Mouse (Mus musculus): ENCODE results near the gene Nfib. TPM values are rescaled to one million over a fixed set of nuclear protein-coding genes. Genes with fewer than 3 reads are reported as not detected.
A peak's percentile ranks its signal among the peaks of the same experiment; 100 is the strongest.

Gene Nfib
- total and polyA plus RNA-seq, 2 experiments: 16.4 to 50.0 TPM

GRCm38 (mm10) chr4:82458895-82459294 lies 246.7 kb downstream of the Nfib start:
- Histone ChIP-seq H3K36me3 (ENCODE audit: control insufficient read depth, insufficient read depth, low read length) (no peaks in the 10 kb centered on the region), H3K79me2 (ENCODE audit: control insufficient read depth, insufficient read depth, low read length) (peaks cover 52% of the 10 kb centered on the region), H3K27me3 (ENCODE audit: control insufficient read depth, insufficient read depth, low read length) (no peaks in the 10 kb centered on the region), H3K4me1 (ENCODE audit: control insufficient read depth, insufficient read depth, low read length) (peaks cover 22% of the 10 kb centered on the region), H3K27ac (replicated peaks; ENCODE audit: insufficient read depth, low read depth, low read length) (peak overlapping the region; percentile 73; the same call in 1 of the 2 replicates), H3K4me3 (ENCODE audit: insufficient read depth, low read depth, low read length) (no peak overlapping the region), H3K9ac (ENCODE audit: low read depth, low read length) (no peak overlapping the region)
- TF ChIP-seq POLR2A (IDR thresholded peaks at IDR 0.05; ENCODE audit: extremely low read depth, insufficient read depth, low read length): no peak
- TF ChIP-seq CTCF (IDR thresholded peaks at IDR 0.05; ENCODE audit: low read depth, low read length): no peak
- no peak for DNase-seq (ENCODE audit: extremely low read depth, low read depth, low spot score)
- 95% methylated on average over 10 of the region's 10 CpGs for WGBS

GRCm38 (mm10) chr4:82456908-82457307 lies 248.6 kb downstream of the Nfib start:
- TF ChIP-seq POLR2A (IDR thresholded peaks at IDR 0.05; ENCODE audit: extremely low read depth, insufficient read depth, low read length): no peak
- TF ChIP-seq CTCF (IDR thresholded peaks at IDR 0.05; ENCODE audit: low read depth, low read length): no peak
- no peak overlapping the region for H3K9ac ChIP-seq (ENCODE audit: low read depth, low read length)
- H3K27ac ChIP-seq (replicated peaks; ENCODE audit: insufficient read depth, low read depth, low read length): no peak overlapping the region
- 80% methylated on average over 5 of the region's 5 CpGs for WGBS
- peaks cover 52% of the 10 kb centered on the region for H3K79me2 ChIP-seq (ENCODE audit: control insufficient read depth, insufficient read depth, low read length)
- no peaks in the 10 kb centered on the region for H3K27me3 ChIP-seq (ENCODE audit: control insufficient read depth, insufficient read depth, low read length)
- H3K4me1 ChIP-seq (ENCODE audit: control insufficient read depth, insufficient read depth, low read length): peaks cover 34% of the 10 kb centered on the region
- no peak for DNase-seq (ENCODE audit: extremely low read depth, low read depth, low spot score)
- H3K36me3 ChIP-seq (ENCODE audit: control insufficient read depth, insufficient read depth, low read length): no peaks in the 10 kb centered on the region
- no peak overlapping the region for H3K4me3 ChIP-seq (ENCODE audit: insufficient read depth, low read depth, low read length)

GRCm38 (mm10) chr4:82456323-82456713 lies 249.2 kb downstream of the Nfib start:
- no peaks in the 10 kb centered on the region for H3K27me3 ChIP-seq (ENCODE audit: control insufficient read depth, insufficient read depth, low read length)
- H3K36me3 ChIP-seq (ENCODE audit: control insufficient read depth, insufficient read depth, low read length): no peaks in the 10 kb centered on the region
- no peak overlapping the region for H3K27ac ChIP-seq (replicated peaks; ENCODE audit: insufficient read depth, low read depth, low read length)
- peaks cover 53% of the 10 kb centered on the region for H3K79me2 ChIP-seq (ENCODE audit: control insufficient read depth, insufficient read depth, low read length)
- H3K4me1 ChIP-seq (ENCODE audit: control insufficient read depth, insufficient read depth, low read length): peaks cover 34% of the 10 kb centered on the region
- no peak for DNase-seq (ENCODE audit: extremely low read depth, low read depth, low spot score)
- WGBS: 43% methylated on average over 3 of the region's 3 CpGs
- TF ChIP-seq POLR2A (IDR thresholded peaks at IDR 0.05; ENCODE audit: extremely low read depth, insufficient read depth, low read length) (no peak), CTCF (IDR thresholded peaks at IDR 0.05; ENCODE audit: low read depth, low read length) (no peak)
- H3K9ac ChIP-seq (ENCODE audit: low read depth, low read length): no peak overlapping the region
- no peak overlapping the region for H3K4me3 ChIP-seq (ENCODE audit: insufficient read depth, low read depth, low read length)

GRCm38 (mm10) chr4:82455617-82456322 lies 249.8 kb downstream of the Nfib start:
- Histone ChIP-seq H3K4me1 (ENCODE audit: control insufficient read depth, insufficient read depth, low read length) (peaks cover 32% of the 10 kb centered on the region), H3K36me3 (ENCODE audit: control insufficient read depth, insufficient read depth, low read length) (no peaks in the 10 kb centered on the region), H3K79me2 (ENCODE audit: control insufficient read depth, insufficient read depth, low read length) (peaks cover 51% of the 10 kb centered on the region), H3K4me3 (ENCODE audit: insufficient read depth, low read depth, low read length) (no peak overlapping the region), H3K27ac (replicated peaks; ENCODE audit: insufficient read depth, low read depth, low read length) (no peak overlapping the region), H3K9ac (ENCODE audit: low read depth, low read length) (no peak overlapping the region), H3K27me3 (ENCODE audit: control insufficient read depth, insufficient read depth, low read length) (no peaks in the 10 kb centered on the region)
- TF ChIP-seq POLR2A (IDR thresholded peaks at IDR 0.05; ENCODE audit: extremely low read depth, insufficient read depth, low read length) (no peak), CTCF (IDR thresholded peaks at IDR 0.05; ENCODE audit: low read depth, low read length) (no peak)
- DNase-seq (ENCODE audit: extremely low read depth, low read depth, low spot score): no peak
- 91% methylated on average over 8 of the region's 8 CpGs for WGBS

GRCm38 (mm10) chr4:82454989-82455388 lies 250.6 kb downstream of the Nfib start:
- Histone ChIP-seq H3K4me3 (ENCODE audit: insufficient read depth, low read depth, low read length) (no peak overlapping the region), H3K79me2 (ENCODE audit: control insufficient read depth, insufficient read depth, low read length) (peaks cover 52% of the 10 kb centered on the region), H3K9ac (ENCODE audit: low read depth, low read length) (no peak overlapping the region), H3K36me3 (ENCODE audit: control insufficient read depth, insufficient read depth, low read length) (no peaks in the 10 kb centered on the region), H3K27me3 (ENCODE audit: control insufficient read depth, insufficient read depth, low read length) (no peaks in the 10 kb centered on the region), H3K4me1 (ENCODE audit: control insufficient read depth, insufficient read depth, low read length) (peaks cover 28% of the 10 kb centered on the region), H3K27ac (replicated peaks; ENCODE audit: insufficient read depth, low read depth, low read length) (no peak overlapping the region)
- 69% methylated on average over 4 of the region's 4 CpGs for WGBS
- no peak for TF ChIP-seq CTCF (IDR thresholded peaks at IDR 0.05; ENCODE audit: low read depth, low read length)
- no peak for TF ChIP-seq POLR2A (IDR thresholded peaks at IDR 0.05; ENCODE audit: extremely low read depth, insufficient read depth, low read length)
- no peak for DNase-seq (ENCODE audit: extremely low read depth, low read depth, low spot score)

GRCm38 (mm10) chr4:82453341-82453740 lies 252.2 kb downstream of the Nfib start:
- Histone ChIP-seq H3K9ac (ENCODE audit: low read depth, low read length) (no peak overlapping the region), H3K27ac (replicated peaks; ENCODE audit: insufficient read depth, low read depth, low read length) (peak overlapping the region; percentile 54), H3K4me1 (ENCODE audit: control insufficient read depth, insufficient read depth, low read length) (peaks cover 24% of the 10 kb centered on the region), H3K79me2 (ENCODE audit: control insufficient read depth, insufficient read depth, low read length) (peaks cover 47% of the 10 kb centered on the region), H3K36me3 (ENCODE audit: control insufficient read depth, insufficient read depth, low read length) (no peaks in the 10 kb centered on the region), H3K27me3 (ENCODE audit: control insufficient read depth, insufficient read depth, low read length) (no peaks in the 10 kb centered on the region), H3K4me3 (ENCODE audit: insufficient read depth, low read depth, low read length) (no peak overlapping the region)
- no peak for DNase-seq (ENCODE audit: extremely low read depth, low read depth, low spot score)
- TF ChIP-seq POLR2A (IDR thresholded peaks at IDR 0.05; ENCODE audit: extremely low read depth, insufficient read depth, low read length) (no peak), CTCF (IDR thresholded peaks at IDR 0.05; ENCODE audit: low read depth, low read length) (no peak)

All from liver, adult 2 months (tissue).